Mouse (Mus musculus) right cerebral cortex, adult 2 months (tissue): ENCODE results near the gene Cbx4.

ENCODE experiments used
- DNase-seq, 2 experiments: peaks; one replicate each; pipeline ENCODE4 v3.0.0; 2021 to 2022; ENCODE audit warnings: low spot score in 2 of 2

Cbx4 gene

DNA sequence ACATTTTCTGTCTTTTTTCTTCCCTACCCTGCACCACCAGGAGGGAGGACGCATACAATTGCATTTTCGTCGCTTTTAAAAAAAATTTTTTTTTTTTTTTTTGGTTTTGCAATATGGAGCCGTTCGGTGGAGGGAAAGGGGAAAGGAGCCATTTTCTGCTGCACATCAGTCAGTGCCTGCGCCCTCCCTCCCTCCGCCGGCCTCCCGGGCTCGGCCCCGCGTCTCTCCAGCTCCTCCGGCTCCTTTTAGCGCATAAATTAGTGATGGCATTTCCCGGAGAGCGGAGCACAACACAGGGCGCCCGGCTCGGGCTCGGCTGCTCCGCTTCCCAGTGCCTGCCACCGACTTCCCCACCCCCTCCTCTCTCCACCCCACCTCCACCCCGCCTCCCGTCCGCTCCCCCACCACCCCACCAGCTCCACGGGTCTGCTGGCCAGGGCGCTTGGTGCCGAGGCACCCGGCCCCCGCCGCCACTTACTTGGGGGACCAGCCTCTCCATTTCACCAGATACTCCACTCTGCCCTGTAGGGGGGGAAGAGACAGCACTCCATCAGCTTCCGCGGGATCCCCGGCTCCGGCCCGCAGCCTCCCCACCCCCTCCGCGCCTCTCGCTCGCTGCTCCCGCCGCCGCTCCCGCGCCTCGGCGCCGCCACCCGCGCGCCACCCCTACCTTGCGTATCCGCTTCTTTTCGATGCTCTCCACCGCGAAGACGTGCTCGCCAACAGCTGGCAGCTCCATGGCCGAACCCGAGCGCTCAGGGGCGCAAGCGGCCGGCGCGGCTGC lies 550 bp downstream of the Cbx4 start:
- DNase-seq: peak; percentile 69 to 78

GRCm38 (mm10) chr11:119084446-119085278 lies 1.4 kb downstream of the Cbx4 start:
- DNase-seq: peak; percentile 58 to 64

DNA sequence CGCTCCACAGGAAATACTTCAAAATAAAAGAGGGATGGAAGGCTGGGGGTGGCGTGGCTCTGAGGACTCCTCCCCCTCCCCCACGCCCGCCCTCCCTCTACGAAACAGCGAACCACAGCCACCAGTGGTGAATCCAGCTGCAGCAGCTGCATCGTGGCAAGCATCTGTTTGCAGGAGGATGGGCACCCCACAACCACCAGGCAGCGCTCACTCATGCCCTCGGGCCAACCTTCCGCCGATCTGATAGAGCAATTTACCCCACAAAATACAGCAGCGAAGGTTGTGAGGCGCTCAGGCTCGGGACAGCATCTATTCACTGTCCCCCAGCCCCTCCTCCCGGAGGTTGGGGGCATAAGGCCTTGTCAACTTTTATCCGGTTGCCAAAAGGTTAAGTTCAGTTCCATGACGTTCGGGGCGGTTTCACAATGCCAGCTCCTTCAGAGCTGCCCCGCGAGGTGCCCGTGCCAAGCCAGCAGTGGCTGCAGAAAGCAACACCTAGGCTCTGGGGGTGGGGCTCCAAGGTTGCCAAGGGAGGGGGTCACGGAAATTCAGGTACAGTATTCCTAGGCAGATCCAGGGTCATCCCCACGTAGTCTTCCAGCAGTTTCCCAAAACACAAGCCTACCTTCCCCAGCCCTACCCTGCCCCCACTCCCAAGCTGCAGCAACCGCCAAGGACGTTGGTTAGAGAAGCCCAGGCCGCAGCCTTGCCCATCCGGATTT lies 2.1 kb downstream of the Cbx4 start:
- peak; percentile 22 to 48 for DNase-seq

DNA sequence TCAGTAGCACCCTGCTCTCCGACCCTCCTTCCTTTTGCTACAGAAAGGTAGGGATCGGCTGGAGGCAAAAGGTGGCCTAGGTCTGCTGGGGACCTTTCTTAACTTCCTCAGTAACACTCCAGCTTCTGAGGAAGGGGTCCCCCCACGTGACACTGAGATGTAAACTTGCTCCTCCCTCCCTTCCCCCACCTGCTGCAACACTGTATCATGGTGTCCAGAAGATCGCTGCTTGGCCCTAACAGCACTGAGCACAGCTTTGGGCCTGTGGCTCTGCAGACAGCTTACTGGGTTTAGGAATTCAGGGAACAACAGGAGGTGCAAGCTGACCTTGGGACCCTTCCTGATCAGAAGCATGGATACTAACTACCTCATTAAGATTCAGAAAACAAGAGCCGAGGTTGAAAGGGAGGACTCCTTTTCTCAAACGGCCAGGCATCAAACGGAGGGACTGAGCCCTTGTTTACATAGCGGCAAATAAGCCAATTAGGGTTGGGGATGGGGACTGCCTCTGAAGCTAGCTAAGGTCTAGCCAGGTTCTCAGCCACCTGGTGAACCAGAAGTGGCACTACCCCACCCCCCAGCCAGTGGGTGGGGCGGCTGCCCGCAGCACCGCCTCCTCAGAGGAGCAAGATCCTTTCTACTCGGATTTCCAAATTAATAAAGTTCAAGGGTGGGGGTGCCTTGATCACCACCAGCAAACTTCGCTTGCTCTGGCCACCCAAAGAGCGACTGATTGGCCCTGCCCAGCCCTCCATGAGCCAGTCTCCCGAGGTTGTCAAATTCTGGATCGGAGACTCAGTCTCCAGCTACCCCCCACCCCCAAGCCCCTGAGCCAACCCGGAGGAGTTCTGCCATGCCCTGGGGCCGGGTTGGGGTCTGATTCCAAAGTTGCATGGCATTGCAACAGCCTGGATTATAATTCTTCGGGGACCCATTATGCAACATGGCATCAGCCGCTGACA lies 3.1 kb downstream of the Cbx4 start:
- no peak for DNase-seq

DNA sequence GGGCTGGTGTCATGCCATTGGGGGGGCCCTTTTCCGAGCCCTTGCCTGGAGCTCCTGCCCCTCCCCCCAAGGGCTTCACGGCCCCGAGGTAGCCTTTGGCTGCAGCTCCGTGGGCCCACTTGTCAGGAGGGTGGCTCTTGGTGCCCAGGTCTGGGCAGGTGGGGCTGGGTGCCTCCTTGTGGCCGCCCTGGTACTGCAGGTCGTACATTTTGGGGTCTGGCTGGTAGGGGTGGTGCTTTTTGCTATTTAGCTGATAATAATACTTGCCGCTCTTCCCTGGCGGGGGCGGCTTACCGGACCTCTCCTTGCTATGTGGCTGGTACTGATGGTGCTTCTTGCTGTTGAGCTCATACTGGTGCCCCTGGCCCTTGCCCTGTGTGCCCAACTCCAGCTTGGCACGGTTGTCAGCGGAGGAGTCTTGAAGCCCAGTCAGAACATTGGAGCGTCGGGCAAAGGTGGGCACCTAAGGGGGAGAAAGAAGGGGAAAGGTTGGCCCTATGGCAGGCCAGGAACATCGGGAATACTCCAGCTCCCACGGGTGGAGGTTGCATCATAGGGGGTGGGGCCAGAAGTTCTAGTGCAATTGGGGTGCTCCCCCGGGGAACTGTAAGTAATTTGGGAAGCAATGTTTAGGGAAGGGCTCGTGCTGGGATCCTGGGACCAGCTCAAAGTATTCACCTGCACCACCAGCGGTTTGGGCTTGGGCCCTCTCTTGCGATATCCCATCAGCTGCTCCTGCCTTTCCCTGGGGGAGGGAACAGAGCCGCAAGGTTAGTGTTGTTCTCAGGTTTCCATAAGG lies 4.0 kb downstream of the Cbx4 start:
- peak in 1 of 2 experiments; percentile 31 for DNase-seq

DNA sequence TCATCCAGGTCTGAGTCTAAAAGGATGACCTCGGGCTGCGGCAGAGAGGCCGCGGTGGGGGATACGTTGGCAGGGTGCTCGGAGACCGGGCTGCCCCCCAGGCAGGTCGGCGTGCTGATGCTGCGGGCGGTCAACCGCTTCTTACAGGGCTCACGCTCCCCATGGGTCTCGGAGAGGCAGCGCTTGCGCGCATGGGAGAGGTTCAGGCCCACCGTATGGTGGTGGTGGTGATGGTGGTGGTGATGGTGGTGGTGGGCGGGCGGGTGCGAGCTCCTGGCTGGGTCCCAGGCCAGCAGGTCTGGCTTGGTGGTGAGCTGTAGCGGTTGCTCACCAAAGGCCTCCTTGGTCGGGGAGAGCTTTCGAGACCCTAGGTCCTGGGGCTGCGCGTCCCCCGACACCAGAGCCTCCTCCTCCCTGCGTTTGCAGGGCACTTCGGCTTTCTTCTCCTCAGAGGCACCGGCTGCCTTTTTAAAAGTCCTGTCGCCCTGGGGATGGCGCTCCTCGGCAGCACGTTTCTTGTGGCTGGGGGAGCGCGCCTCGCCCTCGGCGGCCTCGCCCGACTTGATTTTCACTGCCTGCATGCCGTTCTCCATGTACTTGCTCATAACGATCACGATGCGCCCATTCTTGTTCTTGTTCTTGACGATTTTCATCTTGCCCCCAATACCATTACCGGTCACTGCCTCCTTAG lies 4.7 kb downstream of the Cbx4 start:
- DNase-seq: no peak

DNA sequence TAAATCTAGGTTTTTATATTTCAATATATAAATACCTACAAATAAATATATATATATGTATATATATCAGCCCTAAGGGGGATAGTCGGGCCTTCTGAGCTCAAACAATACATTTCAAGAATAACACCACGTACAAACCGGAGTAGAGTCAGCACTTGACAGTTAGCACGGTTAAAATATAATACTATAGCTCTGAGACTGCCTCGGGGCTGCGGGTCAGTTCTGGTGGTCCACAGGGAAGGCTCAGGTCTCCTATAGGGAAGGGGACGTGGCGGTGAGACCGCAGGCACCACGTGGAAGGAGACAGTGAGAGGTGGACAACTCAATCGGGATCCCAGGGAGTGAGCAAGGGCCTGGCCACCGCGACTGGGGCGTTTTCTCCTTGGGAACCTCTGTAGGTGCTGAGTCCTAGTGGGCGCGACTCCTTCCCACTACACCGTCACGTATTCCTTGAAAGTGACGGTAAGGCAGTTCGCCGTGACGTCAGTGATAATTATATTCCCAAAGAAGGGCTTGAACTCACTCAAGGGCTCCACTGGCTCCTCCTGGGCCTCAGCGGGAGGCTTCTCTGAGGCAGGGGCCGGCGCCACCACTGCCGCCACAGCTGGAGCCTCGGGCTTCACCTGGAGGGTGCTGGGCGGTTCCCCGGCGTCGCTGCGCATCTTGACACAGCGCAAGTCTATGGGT lies 5.4 kb downstream of the Cbx4 start:
- DNase-seq: no peak

GRCm38 (mm10) chr11:119079445-119079837 lies 6.6 kb downstream of the Cbx4 start:
- DNase-seq: no peak

DNA sequence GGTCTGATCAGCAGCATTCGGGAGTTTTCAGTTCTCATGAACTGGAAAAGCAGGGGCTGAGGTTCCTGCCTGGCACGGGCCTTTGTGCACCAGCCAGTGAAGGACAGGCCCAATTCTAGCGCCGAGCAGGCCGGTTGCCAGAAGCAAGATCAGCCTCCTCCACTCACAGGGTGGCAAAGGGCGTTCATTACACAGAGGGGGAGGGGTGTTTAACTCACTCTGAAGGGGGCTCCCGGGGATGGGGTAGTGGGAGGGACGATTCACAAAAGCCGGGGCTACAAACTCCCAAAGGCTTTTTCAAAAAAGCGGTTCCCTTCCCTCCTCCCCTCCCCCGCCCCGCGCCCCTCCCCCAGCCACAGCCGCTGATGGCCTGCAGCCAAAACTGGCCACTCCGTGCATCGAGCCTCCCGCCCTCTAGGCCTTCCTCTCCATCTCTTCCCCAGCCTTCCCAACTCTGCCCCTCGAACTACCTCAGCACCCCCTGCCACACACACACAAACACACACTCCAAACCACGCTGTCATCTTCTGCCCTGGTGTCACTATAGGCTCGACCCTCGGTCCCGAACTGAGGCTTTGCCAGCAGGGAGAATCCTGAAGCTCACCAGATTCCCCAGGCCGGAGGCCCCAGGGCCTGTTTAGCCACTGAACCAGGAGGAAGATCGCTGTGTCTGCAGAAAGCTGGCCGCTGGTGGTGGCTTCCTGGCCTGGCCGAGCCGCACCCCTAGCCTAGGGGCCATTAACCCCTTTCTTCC lies 7.2 kb downstream of the Cbx4 start:
- peak; percentile 21 to 47 for DNase-seq

GRCm38 (mm10) chr11:119077755-119078154 lies 8.3 kb downstream of the Cbx4 start:
- DNase-seq: no peak

DNA sequence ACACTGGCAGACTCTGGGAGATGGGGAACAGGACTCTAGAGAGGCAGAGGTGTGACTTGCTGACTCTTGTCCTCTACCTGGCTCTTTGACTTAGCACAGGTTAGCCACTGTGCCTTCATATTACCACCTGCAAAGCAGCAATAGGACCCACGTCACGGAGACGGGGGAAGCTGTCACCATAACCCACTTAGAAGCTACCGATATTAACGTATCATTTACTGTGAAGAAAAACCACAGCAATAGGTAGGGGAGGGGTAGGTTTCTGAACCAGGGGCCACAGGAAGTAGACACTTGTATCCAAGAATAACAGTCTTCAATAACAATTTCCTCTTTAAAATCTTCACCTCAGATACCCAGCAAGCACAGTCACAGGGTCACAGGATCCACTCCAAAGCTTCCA lies 10.2 kb downstream of the Cbx4 start:
- no peak for DNase-seq

GRCm38 (mm10) chr11:119073876-119074433 lies 12.1 kb downstream of the Cbx4 start:
- no peak for DNase-seq

DNA sequence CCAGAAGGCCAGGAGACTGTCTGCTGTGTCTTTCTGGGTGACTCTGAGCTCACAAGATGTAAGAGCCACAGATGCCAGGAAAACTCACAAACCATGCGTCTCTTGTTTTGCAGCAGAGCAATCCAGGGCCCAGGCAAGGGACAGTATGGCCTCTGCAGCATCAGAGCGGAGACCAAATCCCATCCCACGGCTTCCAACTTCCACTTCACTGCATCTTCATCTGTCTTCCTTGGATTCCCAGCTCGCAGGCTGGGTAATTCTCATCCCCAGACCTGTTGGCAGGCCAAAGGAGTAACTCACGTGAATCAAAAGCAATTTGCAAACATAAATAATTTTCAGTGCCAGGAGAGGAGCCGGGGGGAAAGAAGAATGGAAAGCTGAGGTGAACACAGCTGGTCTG lies 13.0 kb downstream of the Cbx4 start:
- DNase-seq: no peak

DNA sequence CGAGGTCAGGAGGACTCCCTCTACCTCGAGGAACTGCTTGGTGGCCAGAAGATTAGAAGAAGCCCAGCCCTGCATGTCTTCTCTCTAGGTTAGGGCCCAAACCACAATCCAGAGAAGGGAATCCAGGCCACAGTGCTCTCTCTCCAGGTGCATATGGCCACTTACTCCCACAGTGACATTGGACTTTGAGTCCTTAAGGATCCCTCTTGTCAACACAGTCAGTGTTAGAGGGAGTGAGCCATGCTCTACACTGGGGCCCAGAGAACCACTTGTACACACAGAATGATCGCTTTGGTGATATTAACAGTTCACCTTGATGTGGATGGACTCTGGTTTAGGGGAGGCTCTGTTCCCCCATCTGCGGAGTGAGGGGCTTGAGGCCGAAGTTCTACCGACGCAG lies 13.8 kb downstream of the Cbx4 start:
- no peak for DNase-seq

GRCm38 (mm10) chr11:119066841-119067240 lies 19.2 kb downstream of the Cbx4 start:
- no peak for DNase-seq

DNA sequence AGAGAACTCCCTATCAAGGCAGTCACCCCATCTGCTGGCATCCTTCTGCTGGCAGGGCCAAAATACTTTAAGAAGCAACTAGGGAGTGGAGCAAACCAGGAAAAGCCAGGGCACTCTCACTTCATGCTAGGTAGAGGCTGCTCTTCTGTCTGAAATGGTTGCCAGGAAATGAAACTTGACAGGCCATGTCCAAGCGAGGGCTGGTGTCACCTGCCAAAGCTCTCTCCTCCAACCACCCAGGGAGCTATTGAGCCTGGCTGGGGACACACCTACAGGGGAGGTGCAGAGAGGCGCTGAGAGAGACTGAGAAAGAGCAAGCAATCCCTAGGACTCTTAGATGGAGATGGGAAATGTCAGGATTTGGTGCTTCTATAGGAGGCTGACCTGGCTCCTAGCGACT lies 26.8 kb downstream of the Cbx4 start:
- no peak for DNase-seq

DNA sequence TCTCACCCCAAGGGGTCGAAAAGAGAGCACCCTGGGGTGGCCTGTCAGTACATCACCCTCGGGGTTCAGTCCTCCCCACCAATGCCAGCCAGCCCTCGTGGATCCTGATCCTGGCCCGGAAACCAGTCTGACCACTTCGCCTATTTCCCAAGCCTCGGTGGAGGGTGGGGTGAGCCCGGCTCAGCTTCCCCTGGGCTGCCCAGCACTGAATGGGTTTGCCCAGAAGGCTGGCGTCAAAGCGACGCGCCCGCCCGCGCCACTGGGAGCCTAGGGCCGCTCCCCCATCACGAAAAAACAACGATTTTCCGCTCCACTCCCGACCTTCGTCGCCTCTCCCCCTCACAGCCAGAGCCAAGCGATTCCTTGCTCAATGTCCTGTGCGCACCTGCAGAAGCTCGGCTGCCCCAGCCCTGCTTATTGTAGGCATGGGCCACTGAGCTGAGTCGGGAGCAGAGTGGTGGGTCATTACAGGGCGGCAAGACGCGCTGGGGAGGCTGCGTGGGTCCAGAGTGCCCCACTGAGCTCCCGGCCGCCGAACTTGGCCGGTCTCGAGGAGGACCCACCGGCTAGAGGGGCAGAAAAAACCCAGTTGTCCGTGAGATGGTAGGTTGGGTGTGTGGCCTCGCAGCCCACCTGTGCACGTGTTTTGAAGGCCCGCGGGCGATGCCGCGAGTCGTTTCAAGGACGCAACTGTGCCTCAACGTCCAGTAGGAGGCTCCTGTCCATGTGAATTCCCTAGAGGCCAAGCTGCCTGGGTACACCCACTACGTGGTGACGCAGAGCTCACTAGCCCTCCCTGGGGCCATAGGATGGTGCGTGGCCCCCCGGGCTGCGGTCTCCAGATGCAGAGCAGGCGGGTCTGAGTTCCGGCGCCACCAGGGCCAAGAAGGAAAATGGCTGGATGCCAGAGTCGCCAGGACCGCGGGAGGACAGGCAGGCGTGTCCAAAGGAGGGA lies 27.7 kb downstream of the Cbx4 start:
- peak in 1 of 2 experiments; percentile 11 for DNase-seq
